Mouse (Mus musculus): ENCODE results near the gene Gm14399.
"Not testable (repeated sequence)": the region's sequence is repeated elsewhere in the genome, so short reads cannot be mapped to it uniquely, and the experiment has no call there.

Gene Gm14399

GRCm38 (mm10) chr2:175141993-175142295 lies at the start of gene Gm14399:
Gm14399 (minus strand) TSS chr2:175142012.
- DNase-seq (ENCODE audit: low spot score in 2 of 2), result not testable (repeated sequence)

GRCm38 (mm10) chr2:175179008-175179407 lies 37.2 kb upstream of the Gm14399 start:
- not testable (repeated sequence) for DNase-seq (ENCODE audit: low spot score in 2 of 2)

- DNase-seq (ENCODE audit: low spot score in 2 of 2), result no peak
Measured at GRCm38 (mm10) chr2:175176312-175176711, 34.5 kb upstream of the Gm14399 start.

GRCm38 (mm10) chr2:175175401-175176180 lies 33.8 kb upstream of the Gm14399 start, which contains the start of gene Gm14443:
Gm14443 (minus strand) TSS chr2:175175871.
- not testable (repeated sequence) for DNase-seq (ENCODE audit: low spot score in 2 of 2)

- not testable (repeated sequence) for DNase-seq (ENCODE audit: low spot score in 2 of 2)
Measured at GRCm38 (mm10) chr2:175174058-175174457, 32.2 kb upstream of the Gm14399 start.

GRCm38 (mm10) chr2:175172906-175173595 lies 31.2 kb upstream of the Gm14399 start:
- DNase-seq (ENCODE audit: low spot score in 2 of 2), result not testable (repeated sequence)

GRCm38 (mm10) chr2:175172123-175172522 lies 30.3 kb upstream of the Gm14399 start:
- DNase-seq (ENCODE audit: low spot score in 2 of 2), result no peak

GRCm38 (mm10) chr2:175166870-175167269 lies 25.1 kb upstream of the Gm14399 start:
- not testable (repeated sequence) for DNase-seq (ENCODE audit: low spot score in 2 of 2)

GRCm38 (mm10) chr2:175165110-175165509 lies 23.3 kb upstream of the Gm14399 start:
- not testable (repeated sequence) for DNase-seq (ENCODE audit: low spot score in 2 of 2)

GRCm38 (mm10) chr2:175161438-175161837 lies 19.6 kb upstream of the Gm14399 start:
- not testable (repeated sequence) for DNase-seq (ENCODE audit: low spot score in 2 of 2)

- no peak for DNase-seq (ENCODE audit: low spot score in 2 of 2)
Measured at GRCm38 (mm10) chr2:175158642-175159041, 16.8 kb upstream of the Gm14399 start.

- DNase-seq (ENCODE audit: low spot score in 2 of 2), result no peak
Measured at GRCm38 (mm10) chr2:175156696-175157095, 14.9 kb upstream of the Gm14399 start.

GRCm38 (mm10) chr2:175141118-175141992 lies 457 bp downstream of the Gm14399 start:
- peak; percentile 49 to 51 for DNase-seq (ENCODE audit: low spot score in 2 of 2)

GRCm38 (mm10) chr2:175140624-175141023 lies 1.2 kb downstream of the Gm14399 start:
- DNase-seq (ENCODE audit: low spot score in 2 of 2), result not testable (repeated sequence)

All from heart, adult 9 months (tissue).